13 mouse cellular contexts compared by ENCODE assay signal in the genomic region with DNA sequence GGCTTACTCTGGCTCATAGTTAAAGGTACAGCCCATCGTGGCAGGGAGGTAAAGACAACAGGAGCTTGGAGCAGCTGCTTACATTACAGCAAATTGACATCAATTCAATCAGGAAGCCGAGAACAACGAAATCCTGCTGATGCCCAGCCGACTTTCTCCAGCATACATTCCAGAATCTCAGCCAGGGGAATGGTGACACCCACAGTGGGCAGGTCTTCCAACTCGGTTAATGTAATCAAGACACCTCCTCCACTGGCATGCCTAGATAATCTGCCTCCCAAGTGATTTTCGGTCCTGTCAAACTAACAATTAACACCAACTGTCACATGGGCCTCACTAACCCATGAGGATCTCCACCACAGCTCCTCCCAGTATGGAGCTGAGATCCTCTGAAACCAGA. TPM values are rescaled to one million over a fixed set of nuclear protein-coding genes. Genes with fewer than 3 reads are reported as not detected.
DNase-seq lines count a peak whose midpoint lies in the region; ATAC-seq and TF ChIP-seq lines count a peak whose summit lies in the region.
"Had no signal": no experiment of that assay in that cellular context is flagged by ENCODE, and none has a peak within 500 bp of the region (broad histone marks: within the 10 kb centered on the region; RNA-seq: fewer than 3 reads in every experiment).

No protein-coding gene starts in this region.

- no peak for TF ChIP-seq EP300 in liver, postnatal 0 days (IDR thresholded peaks at IDR 0.05; ENCODE audit: low read depth)

- no peak for ATAC-seq in heart, embryonic 14.5 days (ENCODE audit: insufficient number of reproducible peaks, insufficient read depth, low FRiP score, low read depth)
- ATAC-seq in lung, embryonic 14.5 days (ENCODE audit: insufficient read depth) = no peak
- no peak for ATAC-seq in liver, postnatal 0 days

- no peaks in the 10 kb centered on the region for H3K27me3 ChIP-seq in heart, embryonic 14.5 days (ENCODE audit: control insufficient read depth, insufficient read depth, low read length)
- H3K27me3 ChIP-seq in lung, embryonic 14.5 days (ENCODE audit: insufficient read depth, low read length) = no peaks in the 10 kb centered on the region
- no peaks in the 10 kb centered on the region for H3K27me3 ChIP-seq in liver, postnatal 0 days (ENCODE audit: insufficient read depth, low read length)
- H3K27me3 ChIP-seq: limb, embryonic 12.5 days had no signal

- intact Hi-C loops in heart, postnatal 25 days (cut with DNase I) = loop anchor here (2.0 kb wide), 1 partner anchor 14 kb away; no protein-coding TSS in a partner anchor

- H3K4me3 ChIP-seq in heart, embryonic 14.5 days (ENCODE audit: control insufficient read depth in 1 of 2, insufficient read depth in 1 of 2, low read depth in 1 of 2, low read length in 2 of 2) = no peak overlapping the region
- H3K4me3 ChIP-seq in lung, embryonic 14.5 days (ENCODE audit: low read depth, low read length) = no peak overlapping the region
- no peak overlapping the region for H3K4me3 ChIP-seq in macrophage (ENCODE audit: inconsistent target)
- H3K4me3 ChIP-seq in liver, postnatal 0 days (ENCODE audit: low read depth, low read length) = no peak overlapping the region
- H3K4me3 ChIP-seq: limb, embryonic 12.5 days; megakaryocyte, embryonic 14.5 days had no signal

- peaks cover 15 to 25% of the 10 kb centered on the region in 2 experiments for H3K4me1 ChIP-seq in heart, embryonic 14.5 days (ENCODE audit: control insufficient read depth in 2 of 2, insufficient read depth in 2 of 2, low read length in 2 of 2)
- peaks cover 5% of the 10 kb centered on the region for H3K4me1 ChIP-seq in lung, embryonic 14.5 days (ENCODE audit: insufficient read depth)
- no peaks in the 10 kb centered on the region for H3K4me1 ChIP-seq in liver, postnatal 0 days (ENCODE audit: insufficient read depth)

- H3K79me2 ChIP-seq in macrophage (ENCODE audit: inconsistent target) = no peaks in the 10 kb centered on the region

- no peak overlapping the region for H3K4me2 ChIP-seq in heart, embryonic 14.5 days (ENCODE audit: low read length)
- no peak overlapping the region for H3K4me2 ChIP-seq in lung, embryonic 14.5 days
- no peak overlapping the region for H3K4me2 ChIP-seq in liver, postnatal 0 days (ENCODE audit: low read depth, low read length)
- H3K4me2 ChIP-seq: limb, embryonic 12.5 days had no signal

- no peaks in the 10 kb centered on the region for H3K36me3 ChIP-seq in heart, embryonic 14.5 days (ENCODE audit: control insufficient read depth, insufficient read depth, low read length)
- H3K36me3 ChIP-seq in lung, embryonic 14.5 days (ENCODE audit: insufficient read depth) = no peaks in the 10 kb centered on the region
- H3K36me3 ChIP-seq in macrophage (ENCODE audit: inconsistent target) = no peaks in the 10 kb centered on the region
- no peaks in the 10 kb centered on the region for H3K36me3 ChIP-seq in liver, postnatal 0 days (replicated peaks; ENCODE audit: insufficient read depth, low read length)
- H3K36me3 ChIP-seq: limb, embryonic 12.5 days had no signal

- peak overlapping the region; percentile 55 to 90 for H3K27ac ChIP-seq in heart, embryonic 14.5 days (replicated peaks in 1 of 2; ENCODE audit: control insufficient read depth in 1 of 2, insufficient read depth in 1 of 2, low read depth in 2 of 2, low read length in 2 of 2)
- peak overlapping the region; percentile 86 for H3K27ac ChIP-seq in lung, embryonic 14.5 days (ENCODE audit: low read depth)
- H3K27ac ChIP-seq in macrophage = peak overlapping the region; percentile 90
- H3K27ac ChIP-seq in liver, postnatal 0 days (ENCODE audit: low read depth) = no peak overlapping the region
- H3K27ac ChIP-seq: liver, embryonic 14.5 days had no signal

- no peak for TF ChIP-seq CTCF in lung, embryonic 14.5 days (IDR thresholded peaks at IDR 0.05; ENCODE audit: low read depth)
- TF ChIP-seq CTCF in liver, postnatal 0 days (IDR thresholded peaks at IDR 0.05; ENCODE audit: low read depth) = no peak

- DNase-seq in heart, postnatal 25 days (ENCODE audit: low spot score) = no peak
- no peak for DNase-seq in lung, embryonic 14.5 days
- DNase-seq in lung, postnatal 14 days = no peak
- peak; percentile 95 for DNase-seq in R1 (ENCODE audit: low read depth, low spot score)
- no peak for DNase-seq in liver, postnatal 0 days
- DNase-seq in layer of hippocampus, adult 8-10 months (ENCODE audit: low spot score in 2 of 2) = no peak
- DNase-seq: cerebellum, postnatal 14 days; right cerebral cortex, postnatal 4 days had no signal

- 80% methylated on average over 6 of the region's 6 CpGs for WGBS in heart, embryonic 14.5 days
- 78% methylated on average over 6 of the region's 6 CpGs for WGBS in lung, embryonic 14.5 days
- WGBS in macrophage (ENCODE audit: missing documents) = 93% methylated on average over 6 of the region's 6 CpGs
- WGBS in liver, postnatal 0 days (ENCODE audit: insufficient replicate concordance) = 83% methylated on average over 6 of the region's 6 CpGs

- no peak overlapping the region for H3K9ac ChIP-seq in heart, embryonic 14.5 days (ENCODE audit: low read length)
- H3K9ac ChIP-seq in lung, embryonic 14.5 days = no peak overlapping the region
- no peak overlapping the region for H3K9ac ChIP-seq in liver, postnatal 0 days (replicated peaks)
- H3K9ac ChIP-seq: limb, embryonic 12.5 days; liver, embryonic 14.5 days had no signal

- 0 out of 2 replicates have a peak, but pooled peaks cover 6% of the 10 kb centered on the region for H3K9me3 ChIP-seq in heart, embryonic 14.5 days (ENCODE audit: control insufficient read depth, low read length)
- H3K9me3 ChIP-seq in lung, embryonic 14.5 days (ENCODE audit: low read depth, low read length) = no peaks in the 10 kb centered on the region; the same call in 1 of the 2 replicates
- H3K9me3 ChIP-seq in liver, postnatal 0 days (ENCODE audit: low read length) = no peaks in the 10 kb centered on the region

RNA-seq across cellular contexts. Expression of a gene that starts 17.8 kb away (rescaled TPM):
- polyA plus RNA-seq in heart, embryonic 14.5 days (2014; fragmentation: Nextera tagmentation; extraction: Ambion mirVana) = 1,091 and 1,152 TPM in 2 replicates
- total RNA-seq in heart, postnatal 25 days (2021) = 1,000 to 10,000 TPM; 2,885 to 3,154 TPM
- polyA plus RNA-seq in lung, embryonic 14.5 days (2014; fragmentation: Nextera tagmentation; extraction: Ambion mirVana) = 1,140 and 1,218 TPM in 2 replicates
- total RNA-seq in macrophage (2018; cell fraction: chromatin; rRNA removed) = 100 to 1,000 TPM in 25 of 26 experiments, 10 to 100 TPM in 1; 99.5 to 452 (median 174) TPM
- 1,000 to 10,000 TPM; 1,477 to 5,481 (median 3,449) TPM for total RNA-seq in macrophage (2018; cell fraction: cytosol; rRNA removed)
- 100 to 1,000 TPM; 301 to 898 (median 554) TPM for total RNA-seq in macrophage (2018; cell fraction: nucleus; rRNA removed)
- polyA plus RNA-seq in macrophage (2018) = 3,757 to 4,485 TPM (median 4,124 TPM) in 3 replicates
- polyA plus RNA-seq in liver, postnatal 0 days (2015; fragmentation: Nextera tagmentation; extraction: Ambion mirVana) = 874 and 942 TPM in 2 replicates
- 1,000 to 10,000 TPM in 2 of 4 experiments, 100 to 1,000 TPM in 2; 898 to 1,122 (median 1,004) TPM for total RNA-seq in layer of hippocampus, adult 8-10 months (2022)
